Mouse (Mus musculus) cortical plate, adult 2 months (tissue): Measurements from ENCODE around the gene Atp5c1.

Source experiments
- CTCF ChIP-seq: fragments of 200-500 bp; IDR thresholded peaks from 2 replicates; pipeline ENCODE4 v1.5.1; 2011; ENCODE audit warnings: mild to moderate bottlenecking, control low read depth, low read length; ENCODE audit not compliant: insufficient read depth; ENCODE audit errors: extremely low read depth
- POLR2A ChIP-seq: fragments of 200-500 bp; IDR thresholded peaks from 2 replicates; pipeline ENCODE4 v1.6.1; 2011; ENCODE audit warnings: mild to moderate bottlenecking, low read length, control low read depth; ENCODE audit not compliant: insufficient read depth; ENCODE audit errors: extremely low read depth

GRCm38 (mm10) chr2:10081453-10082080 lies 1.3 kb upstream of the Atp5c1 start:
- TF ChIP-seq CTCF (no peak), POLR2A (no peak)
